Mouse (Mus musculus): ENCODE data around the gene Rrh. TPM values are rescaled to one million over a fixed set of nuclear protein-coding genes. Genes with fewer than 3 reads are reported as not detected.

Gene Rrh
- total and polyA plus RNA-seq, 2 experiments from 2014 or later: 0.36 to 1.2 TPM

DNA sequence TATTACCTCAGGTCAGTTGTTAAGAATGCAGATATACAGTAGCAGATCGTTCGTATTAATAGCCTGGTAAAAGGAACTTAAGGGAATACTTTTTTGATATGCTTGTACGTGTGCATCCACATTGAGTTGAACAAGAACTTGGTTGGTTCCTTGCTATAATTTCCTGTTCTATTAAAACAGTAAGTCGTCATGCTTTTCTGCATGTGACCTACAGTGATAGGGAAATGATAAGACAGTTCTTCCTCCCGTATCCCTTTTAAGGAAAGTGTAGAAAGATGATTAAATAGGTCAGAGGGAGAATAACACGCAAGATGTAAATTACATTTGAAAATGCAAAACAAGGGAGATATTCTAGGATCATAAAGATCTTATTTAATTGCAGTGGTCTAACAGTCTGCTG, 14.6 kb upstream of the Rrh start:
- H3K4me3 ChIP-seq (ENCODE audit: low read depth, low read length): no peak overlapping the region
- no peaks in the 10 kb centered on the region for H3K4me1 ChIP-seq (ENCODE audit: insufficient read depth, low read length)
- DNase-seq (ENCODE audit: low spot score) (no peak), ATAC-seq (ENCODE audit: low FRiP score) (no peak)
- no peak overlapping the region for H3K4me2 ChIP-seq (ENCODE audit: low read depth, low read length, poor library complexity, severe bottlenecking)
- H3K27ac ChIP-seq (ENCODE audit: low read depth, low read length): no peak overlapping the region
- 92% methylated on average over 6 of the region's 6 CpGs for WGBS
- H3K27me3 ChIP-seq (ENCODE audit: insufficient read depth, low read length): no peaks in the 10 kb centered on the region; the same call in 1 of the 2 replicates
- no peaks in the 10 kb centered on the region for H3K36me3 ChIP-seq (ENCODE audit: insufficient read depth, low read length)
- H3K9me3 ChIP-seq (ENCODE audit: low read length): no peaks in the 10 kb centered on the region
- H3K9ac ChIP-seq (replicated peaks; ENCODE audit: low read length, poor library complexity, severe bottlenecking): no peak overlapping the region
- TF ChIP-seq CTCF (IDR thresholded peaks at IDR 0.05): no peak

DNA sequence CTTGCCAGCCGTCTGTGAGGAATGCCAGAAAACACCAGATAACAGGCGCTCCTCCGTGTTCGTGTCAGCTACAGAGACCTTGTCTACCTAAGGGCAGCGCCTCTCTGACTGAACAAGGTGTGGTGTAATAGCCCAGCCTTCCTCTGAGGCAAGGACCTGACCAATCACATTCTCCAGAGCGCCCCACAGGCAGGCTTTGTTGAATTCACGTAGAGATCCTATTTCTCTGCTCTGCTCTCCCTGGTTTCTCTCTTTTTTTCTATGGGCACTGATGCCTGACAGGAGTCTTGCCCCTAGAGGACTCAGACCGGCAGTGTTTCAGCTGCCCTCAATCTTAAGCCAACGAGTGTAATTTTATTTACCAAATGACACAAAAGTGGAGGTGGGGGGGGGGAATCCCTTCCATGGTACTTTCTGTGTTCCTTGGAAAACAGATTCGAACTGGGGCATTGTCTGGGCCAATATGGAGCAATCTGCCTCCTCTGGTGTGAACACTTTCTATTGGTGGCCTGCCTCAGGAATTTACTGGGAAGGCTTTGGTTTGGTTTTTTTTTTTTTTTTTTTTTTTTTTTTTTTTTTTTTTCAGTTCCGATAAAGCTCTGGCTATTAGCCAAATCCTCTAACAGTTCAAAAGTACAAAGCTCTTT, 13.8 kb upstream of the Rrh start:
- Histone ChIP-seq H3K27me3 (ENCODE audit: insufficient read depth, low read length) (no peaks in the 10 kb centered on the region; the same call in 1 of the 2 replicates), H3K4me2 (ENCODE audit: low read depth, low read length, poor library complexity, severe bottlenecking) (peak overlapping the region; percentile 22; the same call in 1 of the 2 replicates), H3K9ac (replicated peaks; ENCODE audit: low read length, poor library complexity, severe bottlenecking) (no peak overlapping the region), H3K36me3 (ENCODE audit: insufficient read depth, low read length) (no peaks in the 10 kb centered on the region), H3K4me1 (ENCODE audit: insufficient read depth, low read length) (no peaks in the 10 kb centered on the region), H3K9me3 (ENCODE audit: low read length) (no peaks in the 10 kb centered on the region), H3K27ac (ENCODE audit: low read depth, low read length) (no peak overlapping the region), H3K4me3 (ENCODE audit: low read depth, low read length) (no peak overlapping the region)
- ATAC-seq (ENCODE audit: low FRiP score) (no peak), DNase-seq (ENCODE audit: low spot score) (peak; percentile 6)
- WGBS: 9% methylated on average over 11 of the region's 11 CpGs
- no peak for TF ChIP-seq CTCF (IDR thresholded peaks at IDR 0.05)

DNA sequence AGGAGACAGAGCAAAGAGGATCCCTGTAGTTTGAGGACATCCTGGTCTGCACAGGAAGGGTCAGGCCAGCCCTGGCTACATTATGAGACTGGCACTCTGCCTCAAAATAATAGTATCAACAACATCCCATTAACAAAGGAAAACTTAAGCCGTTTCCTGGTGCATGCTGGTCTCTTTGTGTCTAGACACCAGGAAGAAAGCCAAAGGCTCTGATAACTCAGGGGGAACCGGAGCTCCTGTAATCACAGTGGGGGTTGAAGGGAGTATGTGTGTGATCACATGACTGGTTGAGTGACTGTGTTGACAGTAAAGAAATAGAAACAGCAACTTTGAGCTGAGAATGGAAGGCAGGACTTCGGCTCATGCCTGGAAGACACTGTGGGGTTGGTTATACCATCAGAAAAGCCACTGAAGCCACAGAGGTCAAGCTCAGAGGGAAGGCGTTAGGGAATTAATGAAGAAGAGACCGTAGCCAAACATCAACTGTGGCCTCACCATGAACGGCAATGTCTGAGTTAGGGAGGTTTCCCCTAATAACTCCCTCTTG, 13.1 kb upstream of the Rrh start, which contains the start of gene Cfi:
TSS of gene Cfi (plus strand) at position 497 of the 547 bp plus-strand sequence.
- Histone ChIP-seq H3K9me3 (ENCODE audit: low read length) (no peaks in the 10 kb centered on the region), H3K27me3 (ENCODE audit: insufficient read depth, low read length) (no peaks in the 10 kb centered on the region; the same call in 1 of the 2 replicates), H3K4me1 (ENCODE audit: insufficient read depth, low read length) (no peaks in the 10 kb centered on the region), H3K36me3 (ENCODE audit: insufficient read depth, low read length) (no peaks in the 10 kb centered on the region), H3K27ac (ENCODE audit: low read depth, low read length) (no peak within 1 kb of the TSS), H3K4me3 (ENCODE audit: low read depth, low read length) (no peak within 1 kb of the TSS), H3K9ac (replicated peaks; ENCODE audit: low read length, poor library complexity, severe bottlenecking) (no peak within 1 kb of the TSS), H3K4me2 (ENCODE audit: low read depth, low read length, poor library complexity, severe bottlenecking) (peak within 1 kb of the TSS; percentile 22; the same call in 1 of the 2 replicates)
- DNase-seq (ENCODE audit: low spot score): no peak
- no peak for ATAC-seq (ENCODE audit: low FRiP score)
- WGBS: 58% methylated on average over 6 of the region's 6 CpGs
- no peak for TF ChIP-seq CTCF (IDR thresholded peaks at IDR 0.05)

DNA sequence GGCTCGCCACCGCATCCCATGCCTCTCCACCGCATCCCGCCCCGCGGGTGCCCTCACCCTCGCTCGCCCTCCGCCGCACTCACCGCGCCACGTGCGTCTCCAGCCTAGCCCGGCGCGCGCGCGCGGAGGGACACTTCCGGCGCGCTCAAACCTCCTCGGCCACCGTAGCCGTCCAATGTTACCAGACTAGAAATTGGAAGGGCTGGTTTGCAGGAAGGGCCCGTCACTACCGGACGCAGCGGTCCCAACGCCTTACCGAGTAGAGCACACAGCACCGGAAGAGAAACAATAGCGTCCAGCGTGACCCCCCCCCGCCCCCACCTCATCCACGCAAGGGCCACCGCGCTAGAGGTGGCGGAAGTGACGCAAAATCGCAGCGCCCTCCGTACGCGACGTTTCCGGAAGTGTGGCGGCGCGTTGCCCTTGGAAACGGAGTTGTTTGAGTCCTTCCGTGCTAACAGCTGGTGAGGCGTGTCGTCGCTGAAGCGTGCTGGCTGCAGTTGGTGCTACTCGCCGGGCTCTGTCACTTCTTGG, 8.7 kb upstream of the Rrh start, which contains the start of gene Gar1:
TSS of gene Gar1 (minus strand) at position 362 of the 534 bp plus-strand sequence.
- no peak for TF ChIP-seq CTCF (IDR thresholded peaks at IDR 0.05)
- Histone ChIP-seq H3K4me1 (ENCODE audit: insufficient read depth, low read length) (peaks cover 8% of the 10 kb centered on the region; the same call in 1 of the 2 replicates), H3K4me2 (ENCODE audit: low read depth, low read length, poor library complexity, severe bottlenecking) (peak within 1 kb of the TSS; percentile 62), H3K9ac (replicated peaks; ENCODE audit: low read length, poor library complexity, severe bottlenecking) (peak within 1 kb of the TSS; percentile 75), H3K36me3 (ENCODE audit: insufficient read depth, low read length) (no peaks in the 10 kb centered on the region), H3K4me3 (ENCODE audit: low read depth, low read length) (peak within 1 kb of the TSS; percentile 89), H3K27ac (ENCODE audit: low read depth, low read length) (peak within 1 kb of the TSS; percentile 91), H3K27me3 (ENCODE audit: insufficient read depth, low read length) (no peaks in the 10 kb centered on the region; the same call in 1 of the 2 replicates), H3K9me3 (ENCODE audit: low read length) (no peaks in the 10 kb centered on the region)
- under 1% methylated on average over 58 of the region's 60 CpGs for WGBS
- DNase-seq (ENCODE audit: low spot score) (peak; percentile 98), ATAC-seq (ENCODE audit: low FRiP score) (peak; percentile 97)

DNA sequence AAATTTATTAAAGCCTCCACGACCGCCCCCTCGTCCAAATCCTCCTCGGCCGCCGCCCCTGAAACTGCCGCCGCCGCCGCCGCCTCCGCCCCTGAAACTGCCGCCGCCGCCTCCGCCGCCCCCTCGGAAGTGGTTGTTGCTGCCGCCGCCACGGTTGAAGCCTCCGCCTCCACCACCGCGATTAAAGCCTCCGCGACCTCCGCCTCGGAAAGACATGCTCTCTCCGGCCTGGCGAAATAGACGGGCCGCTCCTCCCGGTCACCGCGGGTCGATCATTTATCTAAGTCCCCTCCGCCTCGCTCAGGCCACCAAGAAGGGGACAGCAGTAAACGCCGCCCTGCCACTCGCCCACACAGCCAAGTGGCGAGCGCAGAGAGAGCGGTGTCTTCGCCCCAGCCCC, 8.2 kb upstream of the Rrh start:
- H3K9ac ChIP-seq (replicated peaks; ENCODE audit: low read length, poor library complexity, severe bottlenecking): peak overlapping the region; percentile 75
- H3K4me3 ChIP-seq (ENCODE audit: low read depth, low read length): peak overlapping the region; percentile 89
- WGBS: 1% methylated on average over 29 of the region's 45 CpGs
- peaks cover under 1% of the 10 kb centered on the region; the same call in 1 of the 2 replicates for H3K36me3 ChIP-seq (ENCODE audit: insufficient read depth, low read length)
- peaks cover 8% of the 10 kb centered on the region; the same call in 1 of the 2 replicates for H3K4me1 ChIP-seq (ENCODE audit: insufficient read depth, low read length)
- peak overlapping the region; percentile 91 for H3K27ac ChIP-seq (ENCODE audit: low read depth, low read length)
- DNase-seq (ENCODE audit: low spot score): no peak
- H3K4me2 ChIP-seq (ENCODE audit: low read depth, low read length, poor library complexity, severe bottlenecking): peak overlapping the region; percentile 62
- no peak for TF ChIP-seq CTCF (IDR thresholded peaks at IDR 0.05)
- no peak for ATAC-seq (ENCODE audit: low FRiP score)
- H3K27me3 ChIP-seq (ENCODE audit: insufficient read depth, low read length): no peaks in the 10 kb centered on the region; the same call in 1 of the 2 replicates
- H3K9me3 ChIP-seq (ENCODE audit: low read length): no peaks in the 10 kb centered on the region

DNA sequence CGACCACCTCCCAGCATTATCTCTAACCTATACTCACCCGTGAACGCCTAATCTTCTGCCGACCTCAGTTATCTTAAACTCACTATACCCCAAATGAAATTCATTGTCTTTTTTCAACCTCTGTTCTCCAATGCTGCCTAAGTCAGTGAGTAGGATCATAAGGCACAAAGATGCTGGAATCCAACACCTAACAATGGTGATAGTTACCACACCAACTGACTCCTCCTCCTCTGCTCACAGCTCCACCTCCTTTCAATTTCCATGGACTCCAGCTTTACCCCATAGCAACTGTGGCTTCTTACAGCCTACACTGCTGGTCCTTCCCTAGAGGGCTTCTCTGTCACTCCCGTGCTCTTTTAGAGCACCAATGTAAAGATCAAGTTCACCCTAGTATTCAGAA, 5.3 kb upstream of the Rrh start:
- H3K9ac ChIP-seq (replicated peaks; ENCODE audit: low read length, poor library complexity, severe bottlenecking): no peak overlapping the region
- H3K27ac ChIP-seq (ENCODE audit: low read depth, low read length): no peak overlapping the region
- no peaks in the 10 kb centered on the region for H3K9me3 ChIP-seq (ENCODE audit: low read length)
- DNase-seq (ENCODE audit: low spot score): no peak
- no peak overlapping the region for H3K4me2 ChIP-seq (ENCODE audit: low read depth, low read length, poor library complexity, severe bottlenecking)
- peaks cover 20% of the 10 kb centered on the region for H3K36me3 ChIP-seq (ENCODE audit: insufficient read depth, low read length)
- peaks cover 8% of the 10 kb centered on the region; the same call in 1 of the 2 replicates for H3K4me1 ChIP-seq (ENCODE audit: insufficient read depth, low read length)
- H3K4me3 ChIP-seq (ENCODE audit: low read depth, low read length): no peak overlapping the region
- no peaks in the 10 kb centered on the region for H3K27me3 ChIP-seq (ENCODE audit: insufficient read depth, low read length)
- WGBS: 95% methylated on average over 5 of the region's 5 CpGs
- ATAC-seq (ENCODE audit: low FRiP score): no peak
- TF ChIP-seq CTCF (IDR thresholded peaks at IDR 0.05): no peak

Data from midbrain, postnatal 0 days (tissue).